Mouse (Mus musculus): ENCODE data around the gene Lpar3.
"Not testable (repeated sequence)": the region's sequence is repeated elsewhere in the genome, so short reads cannot be mapped to it uniquely, and the experiment has no call there.

The Lpar3 gene

GRCm38 (mm10) chr3:146220776-146221486, at the start of gene Lpar3:
Gene Lpar3, plus strand, starts transcription at chr3:146220963.
- DNase-seq: peak; percentile 12

- DNase-seq: no peak
These were observed 47.7 kb upstream of the Lpar3 start for GRCm38 (mm10) chr3:146173030-146173429.

- no peak for DNase-seq
These were observed 46.5 kb upstream of the Lpar3 start for GRCm38 (mm10) chr3:146174215-146174614.

- no peak for DNase-seq
These were observed 43.5 kb upstream of the Lpar3 start for GRCm38 (mm10) chr3:146177295-146177694.

GRCm38 (mm10) chr3:146177748-146178582, 42.8 kb upstream of the Lpar3 start:
- peak; percentile 80 for DNase-seq

GRCm38 (mm10) chr3:146180341-146180740, 40.4 kb upstream of the Lpar3 start:
- DNase-seq: no peak

- no peak for DNase-seq
These were observed 39.8 kb upstream of the Lpar3 start for GRCm38 (mm10) chr3:146180986-146181385.

GRCm38 (mm10) chr3:146184992-146185657, 35.6 kb upstream of the Lpar3 start:
- DNase-seq: peak; percentile 63

- DNase-seq: no peak
These were observed 34.7 kb upstream of the Lpar3 start for GRCm38 (mm10) chr3:146186033-146186432.

- DNase-seq: no peak
These were observed 30.8 kb upstream of the Lpar3 start for GRCm38 (mm10) chr3:146189933-146190332.

GRCm38 (mm10) chr3:146192507-146192906, 28.3 kb upstream of the Lpar3 start:
- DNase-seq: no peak

GRCm38 (mm10) chr3:146195153-146195552, 25.6 kb upstream of the Lpar3 start:
- DNase-seq: no peak

GRCm38 (mm10) chr3:146196301-146196700, 24.5 kb upstream of the Lpar3 start:
- no peak for DNase-seq

- no peak for DNase-seq
These were observed 23.7 kb upstream of the Lpar3 start for GRCm38 (mm10) chr3:146196780-146197743.

GRCm38 (mm10) chr3:146197785-146198184, 23.0 kb upstream of the Lpar3 start:
- no peak for DNase-seq

- no peak for DNase-seq
These were observed 21.8 kb upstream of the Lpar3 start for GRCm38 (mm10) chr3:146198803-146199481.

GRCm38 (mm10) chr3:146199486-146199885, 21.3 kb upstream of the Lpar3 start:
- no peak for DNase-seq

GRCm38 (mm10) chr3:146204375-146204774, 16.4 kb upstream of the Lpar3 start:
- DNase-seq: no peak

GRCm38 (mm10) chr3:146205305-146205704, 15.5 kb upstream of the Lpar3 start:
- no peak for DNase-seq

- DNase-seq: no peak
These were observed 14.1 kb upstream of the Lpar3 start for GRCm38 (mm10) chr3:146206635-146207034.

- no peak for DNase-seq
These were observed 13.3 kb upstream of the Lpar3 start for GRCm38 (mm10) chr3:146207440-146207839.

GRCm38 (mm10) chr3:146209759-146210158, 11.0 kb upstream of the Lpar3 start:
- not testable (repeated sequence) for DNase-seq
